Mouse (Mus musculus) olfactory bulb, adult 2 months (tissue): ENCODE measurements around the gene Reep6. TPM values are rescaled to one million over a fixed set of nuclear protein-coding genes. Genes with fewer than 3 reads are reported as not detected.

Experiments
- H3K27ac ChIP-seq: fragments of 200-500 bp; 2 replicates; pipeline ENCODE4 v1.5.1; 2012; ENCODE audit warnings: low read depth, low read length; ENCODE audit not compliant: insufficient read depth
- H3K4me1 ChIP-seq: fragments of 200-500 bp; 2 replicates; pipeline ENCODE4 v1.6.1; 2012; ENCODE audit warnings: low read length; ENCODE audit not compliant: control insufficient read depth, insufficient read depth
- H3K4me3 ChIP-seq: fragments of 200-500 bp; 2 replicates; pipeline ENCODE4 v1.5.1; 2012; ENCODE audit warnings: mild to moderate bottlenecking, low read depth, low read length, moderate library complexity; ENCODE audit not compliant: insufficient read depth
- CTCF ChIP-seq: fragments of 200-500 bp; IDR thresholded peaks from 2 replicates; pipeline ENCODE4 v1.5.1; 2012; ENCODE audit warnings: low read depth, mild to moderate bottlenecking, low read length, moderate library complexity; ENCODE audit not compliant: insufficient read depth
- POLR2A ChIP-seq: fragments of 200-500 bp; IDR thresholded peaks from 2 replicates; pipeline ENCODE4 v1.6.1; 2012; ENCODE audit warnings: mild to moderate bottlenecking, low read depth, low read length, moderate library complexity; ENCODE audit not compliant: insufficient read depth
- WGBS: fragments of 180-500 bp; shearing (Covaris S2); methylation state at CpG from one replicate; pipeline ENCODE4 v1.1.7; 2018; 5-methylcytosine and 5-hydroxymethylcytosine counted together
- polyA plus RNA-seq: library from polyadenylated mRNA; stranded (reverse); fragments of >200 nt; gene quantifications from 2 replicates; pipeline ENCODE4 v1.2.4, GENCODE M21; 2012; ENCODE audit warnings: low replicate concordance; ENCODE audit not compliant: missing spikeins, insufficient read depth, insufficient read length

Reep6 gene
- polyA plus RNA-seq, 1 experiment = not detected

DNA sequence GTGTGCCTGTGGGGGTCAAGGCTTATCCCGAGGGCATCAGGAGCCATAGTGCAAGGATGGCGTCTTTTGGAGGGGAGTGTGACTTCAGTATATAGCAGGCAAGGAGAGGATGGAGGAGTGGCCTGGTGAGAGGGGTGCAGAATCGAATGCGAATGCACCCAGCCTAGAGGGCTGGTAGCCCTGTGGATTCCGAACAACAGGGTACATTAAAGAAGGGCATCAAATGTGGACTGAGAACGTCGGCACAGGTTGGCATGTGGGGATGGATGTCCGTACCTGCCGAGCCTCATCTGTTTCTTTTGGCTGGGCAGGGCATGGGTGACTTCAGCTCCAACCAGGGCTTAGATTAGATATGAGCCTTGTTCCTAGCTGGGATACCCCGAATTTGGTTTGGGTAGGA is 29.9 kb upstream of the Reep6 start:
- H3K4me1 ChIP-seq = peaks cover 58% of the 10 kb centered on the region
- 30% methylated on average over 10 of the region's 10 CpGs for WGBS
- peak overlapping the region; percentile 94 for H3K27ac ChIP-seq
- TF ChIP-seq CTCF (no peak), POLR2A (no peak)
- H3K4me3 ChIP-seq = peak overlapping the region; percentile 89

DNA sequence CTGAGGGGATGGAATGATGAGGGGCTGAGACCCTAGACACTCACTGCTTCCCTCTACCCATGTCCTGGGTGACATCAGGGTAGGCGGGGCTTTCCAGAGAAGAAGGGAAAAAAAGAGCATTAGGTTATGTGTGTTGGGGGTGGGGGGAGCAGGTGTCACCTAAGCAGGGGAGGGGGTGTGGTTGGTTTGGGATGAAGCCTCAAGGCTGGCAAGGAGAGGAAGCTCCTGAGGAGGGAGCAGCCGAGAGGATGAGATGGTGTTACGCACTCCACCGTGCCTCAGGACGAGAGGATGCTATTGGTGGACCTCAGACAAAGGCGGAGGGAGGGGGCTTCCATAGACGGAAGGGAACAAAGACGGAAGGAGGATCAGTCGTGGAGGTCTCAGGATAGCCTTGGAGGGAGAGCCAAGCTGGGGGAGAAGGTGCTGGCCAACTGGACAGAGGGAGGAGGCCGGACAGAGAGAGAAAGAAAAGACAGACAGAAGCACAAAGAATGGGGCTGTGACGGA is 29.0 kb upstream of the Reep6 start:
- TF ChIP-seq CTCF (no peak), POLR2A (no peak)

DNA sequence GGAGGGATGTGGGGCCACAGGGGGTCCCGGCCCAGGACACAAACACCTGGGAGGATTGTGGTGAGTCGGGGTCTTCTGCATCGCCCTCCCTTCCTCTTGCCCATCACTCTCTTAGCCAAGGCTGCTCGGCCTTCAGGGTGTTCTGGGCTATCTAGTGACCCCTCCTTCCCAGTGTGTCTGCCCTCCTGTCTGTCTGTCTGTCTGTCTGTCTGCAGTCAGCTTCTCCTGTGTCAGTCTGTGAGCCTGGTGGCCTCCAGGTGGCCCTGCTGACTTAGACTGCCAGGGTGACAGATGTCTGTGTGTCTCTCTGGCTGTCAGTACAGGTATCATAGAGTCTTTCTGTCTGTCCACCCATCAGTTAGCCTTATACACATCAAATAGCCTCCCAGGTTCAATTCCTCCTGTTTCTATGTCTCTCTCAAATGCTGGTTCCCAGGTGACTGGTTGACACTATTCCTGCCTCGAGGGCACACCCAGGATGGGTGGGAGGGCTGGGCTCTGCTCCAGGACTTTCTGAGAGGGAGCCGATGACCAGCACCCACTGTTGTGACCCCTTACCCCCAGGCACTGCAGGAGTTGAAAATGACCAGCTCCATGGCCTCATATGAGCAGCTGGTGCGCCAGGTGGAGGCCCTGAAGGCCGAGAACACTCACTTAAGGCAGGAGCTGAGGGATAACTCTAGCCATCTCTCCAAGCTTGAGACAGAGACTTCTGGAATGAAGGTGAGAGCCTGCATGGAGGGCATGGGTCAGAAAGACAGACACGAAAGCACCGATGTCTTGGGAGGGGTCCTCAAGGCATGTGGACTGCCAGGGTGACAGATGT is 28.3 kb upstream of the Reep6 start:
- TF ChIP-seq POLR2A (no peak), CTCF (no peak)
- Histone ChIP-seq H3K27ac (peak overlapping the region; percentile 58), H3K4me3 (peak overlapping the region; percentile 42), H3K4me1 (peaks cover 49% of the 10 kb centered on the region)
- WGBS = 59% methylated on average over 10 of the region's 10 CpGs

More for the DNA sequence above, 29.0 kb upstream of the Reep6 start:
- WGBS = 18% methylated on average over 11 of the region's 11 CpGs
- Histone ChIP-seq H3K4me3 (peak overlapping the region; percentile 42), H3K4me1 (peaks cover 55% of the 10 kb centered on the region), H3K27ac (peak overlapping the region; percentile 39; the same call in 1 of the 2 replicates)

DNA sequence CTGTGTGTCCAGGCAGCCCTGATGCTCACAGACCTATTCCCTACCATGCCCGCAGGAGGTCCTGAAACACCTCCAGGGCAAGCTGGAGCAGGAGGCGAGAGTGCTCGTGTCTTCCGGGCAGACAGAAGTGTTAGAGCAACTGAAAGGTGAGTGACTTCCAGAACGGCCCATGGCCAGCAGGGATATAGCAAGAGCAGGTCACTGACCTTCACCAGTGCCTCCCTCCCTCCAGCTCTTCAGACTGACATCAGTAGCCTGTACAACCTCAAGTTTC is 27.7 kb upstream of the Reep6 start:
- Histone ChIP-seq H3K4me1 (peaks cover 43% of the 10 kb centered on the region), H3K4me3 (0 out of 2 replicates have a peak overlapping the region, but pooled peaks have one; percentile 1), H3K27ac (peak overlapping the region; percentile 58)
- 73% methylated on average over 5 of the region's 5 CpGs for WGBS
- no peak for TF ChIP-seq CTCF
- TF ChIP-seq POLR2A = no peak

DNA sequence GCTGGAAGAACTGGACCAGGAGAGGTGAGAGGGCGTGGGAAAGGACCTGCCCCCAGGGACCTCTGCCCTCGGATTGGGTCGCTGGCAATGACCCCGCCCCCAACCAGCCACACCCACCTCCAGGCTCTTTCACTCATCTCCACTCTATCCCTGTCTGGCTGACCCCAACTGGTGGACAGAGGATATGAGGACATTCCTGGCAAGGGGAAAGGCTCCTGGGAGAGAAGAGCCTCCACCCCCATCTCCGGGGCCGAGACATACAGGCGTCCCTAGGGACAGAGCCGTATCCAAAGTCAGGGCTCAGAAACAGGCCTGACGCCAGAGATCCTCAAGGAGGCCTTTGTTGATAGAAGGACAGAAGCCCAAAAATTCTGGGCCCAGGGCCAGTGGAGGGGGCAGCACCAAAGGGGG is 27.3 kb upstream of the Reep6 start:
- Histone ChIP-seq H3K4me1 (peaks cover 39% of the 10 kb centered on the region), H3K4me3 (no peak overlapping the region), H3K27ac (no peak overlapping the region; the same call in 1 of the 2 replicates)
- no peak for TF ChIP-seq POLR2A
- no peak for TF ChIP-seq CTCF
- WGBS = 38% methylated on average over 9 of the region's 9 CpGs

DNA sequence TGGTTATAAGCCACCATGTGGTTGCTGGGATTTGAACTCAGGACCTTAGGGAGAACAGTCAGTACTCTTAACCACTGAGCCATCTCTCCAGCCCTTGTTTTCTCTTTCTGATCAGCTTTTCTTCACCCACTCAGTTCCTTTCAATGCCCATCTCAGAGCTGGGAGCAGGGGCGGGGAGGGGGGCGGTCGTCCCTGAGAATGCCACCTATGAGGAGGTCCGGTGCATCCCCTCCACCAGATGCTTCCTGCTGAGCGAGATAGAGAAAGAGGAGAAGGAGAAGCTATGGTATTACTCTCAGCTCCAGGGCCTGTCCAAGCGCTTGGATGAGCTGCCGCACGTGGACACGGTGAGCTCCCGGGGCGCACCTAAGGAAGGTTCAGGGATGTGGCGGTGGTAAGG is 25.3 kb upstream of the Reep6 start:
- WGBS = 75% methylated on average over 12 of the region's 12 CpGs
- H3K4me1 ChIP-seq = peaks cover 27% of the 10 kb centered on the region
- TF ChIP-seq POLR2A = no peak
- TF ChIP-seq CTCF = no peak
- no peak overlapping the region for H3K4me3 ChIP-seq
- no peak overlapping the region for H3K27ac ChIP-seq

DNA sequence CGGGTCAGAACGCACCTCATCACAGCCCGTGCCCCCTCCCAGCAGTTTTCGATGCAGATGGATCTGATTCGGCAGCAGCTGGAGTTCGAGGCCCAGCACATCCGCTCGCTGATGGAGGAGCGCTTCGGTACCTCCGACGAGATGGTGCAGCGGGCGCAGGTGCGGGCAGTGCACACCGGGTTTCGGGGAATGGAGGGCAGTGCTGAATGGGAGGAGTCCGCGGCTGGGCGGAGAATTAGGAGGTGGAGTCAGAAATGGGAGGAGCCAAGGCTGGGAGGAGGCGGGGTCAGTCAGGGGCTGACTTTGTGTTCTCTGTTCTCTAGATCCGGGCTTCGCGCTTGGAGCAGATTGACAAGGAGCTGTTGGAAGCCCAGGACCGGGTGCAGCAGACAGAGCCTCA is 24.9 kb upstream of the Reep6 start:
- WGBS = 54% methylated on average over 25 of the region's 25 CpGs
- TF ChIP-seq CTCF (no peak), POLR2A (no peak)
- peaks cover 23% of the 10 kb centered on the region for H3K4me1 ChIP-seq

DNA sequence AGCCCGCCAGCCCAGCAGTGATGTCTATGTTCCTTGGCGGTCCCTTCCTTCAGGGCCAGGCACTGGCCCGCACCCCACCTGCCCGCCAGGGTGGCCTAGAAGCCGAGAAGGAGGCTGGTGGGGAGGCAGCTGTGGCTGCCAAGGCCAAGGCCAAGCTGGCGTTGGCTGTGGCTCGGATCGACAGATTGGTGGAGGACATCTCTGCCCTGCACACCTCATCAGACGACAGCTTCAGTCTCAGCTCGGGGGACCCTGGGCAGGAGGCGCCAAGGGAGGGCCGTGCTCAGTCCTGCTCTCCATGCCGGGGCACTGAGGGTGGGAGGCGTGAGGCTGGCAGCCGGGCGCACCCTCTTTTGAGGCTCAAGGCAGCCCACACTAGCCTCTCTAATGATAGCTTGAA is 18.2 kb upstream of the Reep6 start:
- peaks cover 26% of the 10 kb centered on the region for H3K4me1 ChIP-seq
- TF ChIP-seq CTCF (no peak), POLR2A (no peak)
- WGBS = 88% methylated on average over 16 of the region's 16 CpGs

More for the DNA sequence above, 24.9 kb upstream of the Reep6 start:
- H3K27ac ChIP-seq = no peak overlapping the region
- no peak overlapping the region for H3K4me3 ChIP-seq

More for the DNA sequence above, 18.2 kb upstream of the Reep6 start:
- Histone ChIP-seq H3K4me3 (no peak overlapping the region), H3K27ac (no peak overlapping the region)
